Mouse (Mus musculus) WW6 (cell line): Measurements from ENCODE around the gene Mctp2.
"Not testable (repeated sequence)": the region's sequence is repeated elsewhere in the genome, so short reads cannot be mapped to it uniquely, and the experiment has no call there.

Source experiments
- DNase-seq: peaks from one replicate; pipeline ENCODE4 v3.0.0-alpha.2; 2013; ENCODE audit warnings: low read depth, low spot score

Gene Mctp2

DNA sequence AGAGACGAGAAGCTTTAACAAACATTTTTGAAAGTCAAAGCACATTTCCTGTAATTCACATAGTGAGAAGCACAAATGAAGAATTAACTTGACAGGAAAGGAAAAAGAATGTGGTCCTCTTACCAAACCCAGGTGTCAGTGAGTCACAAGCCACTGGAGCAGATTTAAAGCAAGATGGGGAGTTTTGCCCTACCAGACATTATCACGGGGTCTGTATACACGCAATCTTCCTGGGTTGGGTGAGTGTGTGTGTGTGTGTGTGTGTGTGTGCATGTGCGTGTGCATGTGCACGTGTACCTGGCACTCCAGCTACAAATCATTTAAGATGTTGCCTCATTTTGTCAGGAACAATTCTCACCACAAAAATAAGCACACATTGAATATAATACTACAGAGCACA is 30.9 kb downstream of the Mctp2 start:
- no peak for DNase-seq

DNA sequence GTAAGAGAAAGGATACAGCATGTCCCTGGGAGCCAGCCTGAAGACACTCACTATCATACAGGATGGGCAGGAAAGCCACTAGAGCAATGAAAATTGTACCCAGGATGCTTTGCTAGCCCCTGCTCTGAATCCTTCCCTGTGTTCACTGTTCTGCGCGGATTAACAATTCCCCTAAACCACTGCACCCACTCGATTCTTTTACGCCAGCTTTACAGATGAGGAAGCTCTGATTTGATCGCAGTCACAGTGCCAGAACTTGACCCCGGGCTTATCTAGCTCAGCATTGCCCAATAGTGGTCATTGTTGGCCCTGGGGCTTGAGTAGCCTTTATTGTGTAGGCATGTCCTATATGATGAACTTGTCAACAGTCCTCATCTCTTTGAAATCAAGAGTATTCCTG is 34.9 kb downstream of the Mctp2 start:
- DNase-seq: no peak

DNA sequence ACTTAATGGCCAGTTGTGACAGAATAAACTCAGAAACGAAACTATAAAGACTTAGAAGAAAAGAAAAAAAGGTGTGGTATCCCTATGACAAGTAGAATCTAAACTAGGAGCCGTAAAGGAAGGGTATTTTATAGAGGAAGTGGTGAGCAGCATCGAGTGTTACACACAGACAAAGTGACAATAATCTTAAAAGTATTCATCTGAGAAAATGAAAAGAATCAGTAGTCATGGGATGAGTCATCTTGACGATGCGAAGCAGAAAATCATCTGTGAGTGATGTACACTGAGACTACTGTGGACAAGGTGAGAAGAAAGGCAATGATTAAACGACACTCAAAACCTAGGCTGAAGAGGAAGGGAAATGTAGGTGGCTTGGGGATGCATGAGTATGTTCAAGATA is 36.4 kb downstream of the Mctp2 start:
- no peak for DNase-seq

DNA sequence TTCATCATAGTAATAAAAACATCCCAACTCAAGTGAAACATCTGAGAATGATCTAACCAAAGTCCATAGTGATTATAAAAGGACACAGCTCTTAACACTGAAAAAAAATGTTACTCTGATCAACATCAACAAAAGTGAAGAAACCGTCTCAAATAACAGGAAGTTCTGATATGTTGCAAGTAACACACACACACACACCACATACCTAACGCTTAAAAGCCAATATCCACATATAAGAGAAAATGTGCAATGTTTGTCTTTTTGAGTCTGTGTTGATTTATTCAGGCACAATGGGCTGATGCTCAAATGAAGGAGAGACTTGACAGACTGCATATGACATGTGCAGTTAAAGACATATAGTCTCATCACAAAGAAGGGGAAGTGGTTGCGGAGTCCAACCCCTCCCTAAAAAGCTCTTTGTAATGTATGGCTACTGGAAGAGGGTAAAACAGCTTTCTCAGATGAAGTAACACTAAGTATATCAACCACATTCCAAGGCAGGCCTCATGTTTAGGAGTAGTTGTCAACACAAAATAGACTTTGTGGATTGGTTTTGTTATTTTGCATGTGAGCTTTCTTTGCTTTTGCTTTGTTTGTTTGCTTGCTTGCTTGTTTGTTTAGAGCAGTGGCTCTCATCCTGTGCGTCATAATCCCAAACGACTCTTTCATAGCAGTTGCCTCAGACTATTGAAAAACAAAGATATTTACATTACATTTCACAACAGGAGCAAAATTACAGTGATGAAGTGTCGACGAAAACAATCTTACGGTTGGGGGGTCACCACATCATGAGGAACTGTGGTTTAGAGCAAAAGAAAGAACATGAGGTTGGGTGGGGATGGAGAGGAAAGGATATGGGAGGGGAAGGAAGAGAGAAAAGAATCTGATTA is 45.4 kb downstream of the Mctp2 start:
- DNase-seq: no peak

DNA sequence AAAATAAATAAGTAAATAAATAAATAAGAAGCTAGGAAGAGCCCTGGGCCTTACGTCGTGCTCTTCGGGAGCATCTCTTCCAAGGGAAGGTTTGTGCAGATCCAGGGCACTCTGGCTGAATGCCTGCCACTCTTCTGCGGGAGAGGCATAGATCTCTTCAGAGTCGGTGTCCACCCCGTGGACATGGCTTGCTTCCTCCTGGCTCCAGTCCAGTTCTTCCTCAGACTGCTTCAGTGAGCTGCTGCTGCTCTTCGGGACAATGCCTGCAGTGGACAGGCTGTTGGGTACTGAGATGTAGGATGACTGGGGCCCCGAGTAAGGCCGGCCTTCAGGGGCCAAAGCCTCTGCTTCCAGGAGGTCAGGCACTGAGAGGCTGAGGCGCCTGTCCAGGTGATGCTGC is 47.4 kb downstream of the Mctp2 start:
- DNase-seq: no peak

DNA sequence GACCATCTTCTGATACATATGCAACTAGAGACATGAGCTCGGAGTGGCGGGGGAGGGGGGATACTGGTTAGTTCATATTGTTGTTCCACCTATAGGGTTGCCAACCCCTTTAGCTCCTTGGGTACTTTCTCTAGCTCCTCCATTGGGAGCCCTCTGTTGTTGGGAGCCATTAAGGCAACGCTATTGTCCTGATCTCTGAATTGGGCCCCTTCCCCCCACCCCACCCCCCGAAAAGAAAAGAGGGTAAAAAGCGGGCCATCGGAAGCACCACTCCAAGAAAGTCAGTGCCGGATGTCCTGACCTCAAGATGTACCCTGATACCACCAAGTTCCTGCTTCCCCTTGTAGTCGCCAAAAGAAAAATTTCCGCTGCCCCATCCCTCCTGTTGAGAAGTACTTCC is 56.1 kb downstream of the Mctp2 start:
- not testable (repeated sequence) for DNase-seq

DNA sequence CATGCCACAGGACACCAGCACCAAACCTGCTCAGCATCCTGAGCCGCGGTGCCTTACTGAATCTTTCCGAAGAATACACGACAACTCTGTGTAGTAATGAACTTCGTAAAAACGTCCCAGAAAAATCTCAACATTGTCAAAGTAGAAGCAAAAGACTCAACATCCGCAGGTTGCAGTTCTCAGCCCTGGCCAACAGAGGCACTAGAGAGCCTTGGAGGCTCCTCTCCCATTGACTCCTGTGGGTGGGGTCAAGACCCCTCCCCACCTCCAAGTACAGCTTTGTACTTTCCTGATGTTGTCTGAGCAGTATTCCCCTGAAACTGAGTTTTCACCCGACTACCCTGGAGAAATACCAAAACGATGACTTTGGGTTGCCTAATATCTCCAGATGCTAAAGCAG is 65.1 kb downstream of the Mctp2 start:
- no peak for DNase-seq

DNA sequence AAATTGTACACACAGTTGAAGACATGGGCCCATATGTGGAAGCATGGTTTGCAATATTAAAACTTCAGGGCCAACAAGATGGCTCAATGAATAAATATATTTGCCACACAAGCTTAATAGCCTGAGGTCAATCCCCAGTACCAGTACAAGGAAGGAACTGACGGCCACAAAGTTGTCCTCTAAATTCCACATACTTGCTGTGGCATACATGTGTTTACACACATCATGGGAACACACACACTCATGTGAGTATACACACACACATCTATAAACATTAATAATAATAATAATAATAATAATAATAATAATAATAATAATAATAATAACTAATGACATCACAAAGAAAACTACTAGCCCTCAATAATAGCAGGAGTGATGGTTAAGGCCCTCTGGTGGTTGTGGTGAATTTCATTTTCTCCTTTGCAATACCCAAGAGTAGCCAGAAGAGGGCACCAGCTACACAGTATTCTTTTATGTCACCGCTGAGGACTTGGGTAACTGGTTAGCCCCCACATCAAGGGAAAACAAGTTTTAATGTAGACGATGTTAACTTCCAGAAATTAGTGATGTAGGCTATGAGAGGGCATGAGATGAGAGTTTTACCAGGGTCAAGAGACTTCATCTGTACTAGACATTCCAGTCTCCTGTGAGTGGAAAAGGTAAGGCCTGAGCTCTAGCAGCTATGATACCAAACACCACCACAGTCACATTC is 66.5 kb downstream of the Mctp2 start:
- DNase-seq: peak; percentile 14

DNA sequence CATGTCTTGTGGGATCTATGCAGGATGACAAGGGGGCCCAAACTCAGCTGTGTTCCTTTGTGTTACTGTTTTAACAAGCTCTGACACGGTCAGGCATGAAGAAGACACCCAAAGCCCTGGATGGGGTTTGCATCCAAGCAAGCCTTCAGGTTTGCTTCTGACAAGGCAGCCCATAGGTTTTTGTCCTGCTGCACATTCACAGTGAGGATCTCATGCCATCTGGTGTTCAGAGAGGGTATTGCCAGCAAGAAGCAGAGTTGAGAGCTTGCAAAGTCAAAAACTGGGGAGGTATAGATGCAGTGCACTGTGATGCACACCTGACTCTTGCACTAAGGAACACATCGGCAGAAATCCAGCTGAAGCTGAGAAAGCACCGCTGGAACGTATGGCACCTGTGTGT is 67.8 kb downstream of the Mctp2 start:
- DNase-seq: peak; percentile 34

DNA sequence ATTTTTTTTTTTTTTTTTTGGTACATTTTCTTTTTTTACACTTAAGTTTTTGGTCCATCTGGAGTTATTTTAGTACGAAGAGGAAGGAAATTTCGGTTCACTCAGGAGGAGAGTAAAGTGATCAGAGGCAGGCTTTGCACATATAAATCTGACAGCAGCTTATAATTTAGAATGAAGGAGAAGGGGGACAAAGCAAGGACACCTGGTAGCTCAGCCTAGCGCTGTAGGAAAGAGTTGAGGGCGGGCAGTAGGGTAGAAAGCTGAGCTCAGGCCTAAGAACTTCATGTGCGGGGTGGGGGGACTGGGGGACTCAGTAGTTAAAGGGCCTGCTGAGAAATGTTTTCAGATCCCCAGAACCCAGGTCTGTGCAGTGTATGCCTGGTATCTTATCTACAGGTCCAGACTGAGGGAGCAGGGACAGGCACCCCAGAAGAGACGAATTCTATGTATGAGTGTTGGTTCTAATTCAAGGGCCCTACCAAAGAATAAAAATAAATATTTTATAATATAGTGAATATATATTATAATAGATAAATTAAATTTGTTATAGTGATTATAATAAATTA is 71.9 kb downstream of the Mctp2 start:
- DNase-seq: no peak

DNA sequence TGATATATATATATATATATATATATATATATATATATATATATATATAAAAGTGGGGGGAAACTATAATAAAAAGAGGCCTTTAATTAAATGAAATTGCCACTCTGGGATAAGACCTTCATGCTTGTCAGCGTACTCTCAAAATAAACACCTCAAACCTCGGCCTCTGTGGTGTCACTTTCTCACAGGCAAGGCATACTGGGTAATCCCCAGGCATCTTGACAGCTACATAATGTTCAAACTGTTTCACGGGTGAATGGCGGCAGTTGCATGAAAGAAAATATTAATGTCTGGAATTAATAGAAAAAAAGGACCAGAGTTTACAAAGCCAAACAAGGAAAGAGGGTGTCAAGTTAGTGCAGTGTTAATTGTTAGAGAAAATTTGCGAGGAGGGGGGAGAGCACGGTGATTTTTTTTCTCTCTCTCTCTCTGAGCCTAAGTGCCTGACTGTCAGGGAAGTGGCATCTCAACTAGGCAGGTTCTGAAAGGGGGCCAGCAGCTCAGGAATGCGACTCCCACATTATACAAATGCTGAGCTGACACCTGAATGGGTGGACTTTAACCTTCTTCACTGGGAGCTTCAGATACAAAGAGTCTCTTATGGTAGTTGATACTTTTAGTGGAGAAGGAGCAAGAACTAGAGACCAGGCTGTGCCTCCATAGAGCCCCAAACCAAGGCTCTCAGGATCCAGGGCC is 75.1 kb downstream of the Mctp2 start:
- DNase-seq: no peak

DNA sequence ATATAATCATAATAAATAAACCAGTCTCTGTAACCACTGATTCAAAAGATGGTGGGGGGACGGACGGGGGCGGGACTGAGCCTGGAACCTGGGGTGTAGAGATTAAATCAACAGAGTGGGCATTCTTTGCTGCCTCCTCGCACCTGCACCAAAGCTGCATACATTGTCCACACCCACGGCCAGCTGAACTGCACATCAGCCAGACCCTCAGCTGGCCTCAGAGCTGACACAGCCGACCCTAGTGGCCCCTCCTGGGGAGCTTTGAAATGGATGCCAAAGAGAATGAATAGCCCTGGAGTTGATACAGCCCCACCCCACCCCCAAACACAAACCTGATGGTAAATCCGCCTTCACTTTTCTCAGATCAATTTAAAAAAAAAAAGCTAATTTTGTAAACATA is 76.5 kb downstream of the Mctp2 start:
- no peak for DNase-seq

DNA sequence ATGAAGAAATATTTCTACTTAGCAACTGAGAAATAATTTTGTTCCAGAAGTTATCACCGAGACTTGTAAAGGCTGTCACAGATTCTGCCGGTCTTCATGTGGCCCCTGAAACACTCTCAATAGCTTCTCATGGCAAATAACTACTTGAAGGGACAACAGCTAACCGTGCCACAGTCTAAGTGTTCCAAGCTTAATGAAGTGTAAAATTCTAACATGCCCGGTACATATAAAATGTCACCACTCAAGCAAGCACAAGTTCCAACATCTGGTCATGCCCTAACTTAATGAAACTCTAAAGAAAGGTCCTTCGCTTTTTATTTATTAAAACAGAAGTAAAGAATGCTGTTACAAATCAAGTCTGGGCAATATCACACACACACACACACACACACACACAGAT is 82.8 kb downstream of the Mctp2 start:
- no peak for DNase-seq

DNA sequence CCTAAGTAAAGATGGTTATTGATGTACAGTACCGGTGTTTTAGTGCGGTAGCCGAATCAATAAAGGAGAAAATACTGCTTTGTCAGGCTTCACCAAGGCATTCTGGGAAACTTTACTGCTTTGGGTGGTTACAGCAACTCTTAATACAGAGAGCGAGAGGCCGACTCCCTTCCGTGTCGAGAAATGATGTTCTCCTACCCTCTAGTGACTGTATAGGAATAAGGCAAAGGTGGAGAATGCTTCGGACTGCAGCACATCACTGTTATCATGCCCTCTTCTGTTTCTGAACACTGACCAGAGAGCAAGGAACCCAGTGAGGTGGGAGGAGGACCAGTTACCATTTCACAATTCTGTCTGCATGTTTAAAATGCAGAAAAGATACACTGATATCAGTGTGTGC is 83.9 kb downstream of the Mctp2 start:
- no peak for DNase-seq

DNA sequence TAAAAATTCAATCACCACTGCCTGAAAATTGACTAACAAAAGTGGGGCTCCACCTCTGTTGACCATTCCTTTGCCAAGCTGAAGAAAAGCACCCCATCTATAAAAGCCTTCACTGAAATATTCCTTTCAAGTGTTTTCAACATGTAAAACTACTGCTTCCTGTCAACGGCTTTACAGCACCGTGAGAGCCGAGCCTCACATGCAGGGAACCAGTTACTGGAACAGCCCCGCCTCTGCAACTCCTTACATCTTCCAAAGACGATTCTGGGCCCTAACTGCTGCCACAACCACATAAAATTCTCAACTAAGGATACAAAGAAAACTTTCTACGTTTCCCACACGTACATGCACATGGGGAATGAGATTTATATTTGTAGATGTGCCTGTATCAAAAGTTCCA is 88.4 kb downstream of the Mctp2 start:
- DNase-seq: no peak

DNA sequence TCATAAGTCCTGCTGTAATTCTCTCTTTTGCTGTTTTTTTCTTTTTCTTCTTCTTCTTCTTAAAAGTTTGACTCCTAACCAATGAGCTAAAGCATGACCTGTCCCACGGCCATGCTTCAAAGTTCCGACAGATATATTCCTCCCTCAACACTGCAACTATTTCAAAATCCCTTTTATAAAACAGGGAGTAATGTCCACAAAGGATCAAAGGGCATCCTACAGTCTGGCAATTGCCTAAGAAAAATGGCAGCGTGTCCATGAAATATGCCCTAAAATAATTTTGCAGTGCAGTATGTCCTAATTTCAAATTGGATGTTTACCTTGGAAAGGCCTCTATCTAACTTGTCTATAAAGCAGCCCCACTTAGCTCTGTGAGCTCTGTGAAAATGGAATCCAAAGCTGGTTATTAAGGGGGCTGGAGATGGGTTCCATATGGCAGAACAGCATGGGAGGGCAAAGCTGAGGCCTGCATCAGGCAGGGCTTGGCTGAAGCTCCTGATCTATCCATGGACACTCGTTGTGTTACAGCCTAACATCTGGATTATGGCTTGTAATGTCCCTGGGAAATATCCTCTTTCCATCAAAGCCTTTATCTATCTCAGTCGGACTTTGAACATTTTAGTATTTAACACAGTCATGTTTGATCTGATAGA is 90.7 kb downstream of the Mctp2 start:
- DNase-seq: no peak

DNA sequence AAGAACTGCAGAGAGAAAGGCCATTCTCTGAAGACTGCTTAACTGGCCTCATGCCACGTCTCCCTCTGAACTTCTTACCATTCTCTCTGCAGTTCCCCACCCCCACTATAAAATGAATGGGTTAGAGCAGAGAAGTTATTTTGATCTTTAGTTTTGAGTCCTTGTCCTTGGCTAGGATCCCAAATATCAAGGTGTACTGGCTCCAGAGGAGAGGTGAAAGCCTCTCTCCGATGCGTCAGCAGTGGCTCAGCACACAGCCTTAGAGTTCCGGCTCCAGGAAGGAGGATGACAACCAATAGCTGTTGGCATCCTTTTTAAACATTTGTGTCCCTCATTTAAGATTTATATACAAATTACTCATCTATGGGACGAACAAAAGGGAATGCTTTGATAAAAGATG is 96.2 kb downstream of the Mctp2 start:
- DNase-seq: no peak

DNA sequence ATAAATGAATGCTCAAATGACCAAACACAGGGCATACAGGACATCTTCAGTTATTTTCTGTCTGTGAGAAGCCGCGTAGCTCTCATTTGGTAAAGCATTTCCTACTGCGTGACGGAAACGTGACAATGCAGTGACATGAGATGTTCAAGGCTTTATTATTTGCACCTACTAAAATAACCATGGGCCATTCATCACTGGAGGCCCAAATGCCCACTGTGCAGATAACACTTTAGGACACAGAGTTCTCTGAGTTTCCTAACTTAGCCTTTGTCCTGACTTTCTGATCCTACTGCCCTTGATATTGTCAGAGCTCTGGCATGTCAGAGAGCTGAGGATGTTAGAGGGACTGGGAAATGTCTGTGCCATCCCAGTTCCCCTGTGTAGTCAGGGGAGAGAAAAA is 97.1 kb downstream of the Mctp2 start:
- no peak for DNase-seq

DNA sequence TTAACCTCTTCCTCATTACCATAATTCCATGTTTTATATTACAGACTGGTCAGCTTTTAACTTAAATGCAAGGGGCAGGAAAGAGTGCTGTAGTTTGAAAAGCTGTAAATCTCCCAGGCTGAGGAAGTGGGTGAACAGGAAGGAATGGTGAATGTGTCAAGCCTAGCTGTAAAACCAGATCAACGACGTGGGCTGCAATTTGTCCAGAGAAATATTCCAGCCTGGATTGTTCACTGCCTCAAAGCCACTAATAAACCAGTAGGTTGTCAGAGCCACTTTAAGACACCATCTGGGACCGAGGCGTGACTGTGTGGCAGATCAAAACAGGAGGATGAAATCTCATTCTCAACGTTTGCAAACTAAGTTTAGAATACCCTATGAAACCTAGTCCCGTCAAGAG is 99.6 kb downstream of the Mctp2 start:
- no peak for DNase-seq

DNA sequence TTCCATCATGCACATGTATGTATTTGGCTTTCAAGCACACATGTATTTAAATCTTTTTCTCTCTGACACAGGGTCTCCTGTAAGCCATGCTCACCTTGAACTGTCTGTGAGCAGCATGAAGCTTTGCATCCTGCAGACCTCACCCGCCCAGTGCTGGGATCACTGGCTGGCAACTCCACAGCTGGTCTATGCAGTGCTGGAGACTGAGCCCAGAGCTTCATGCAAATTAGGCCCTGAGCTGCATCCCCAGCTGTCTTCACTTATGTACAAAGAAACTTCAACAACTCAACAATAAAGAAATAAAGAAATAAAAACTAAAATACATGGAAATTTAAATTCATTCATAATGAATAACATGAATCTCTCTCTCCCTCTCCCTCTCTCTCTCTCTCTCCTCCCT is 110.7 kb downstream of the Mctp2 start:
- no peak for DNase-seq

DNA sequence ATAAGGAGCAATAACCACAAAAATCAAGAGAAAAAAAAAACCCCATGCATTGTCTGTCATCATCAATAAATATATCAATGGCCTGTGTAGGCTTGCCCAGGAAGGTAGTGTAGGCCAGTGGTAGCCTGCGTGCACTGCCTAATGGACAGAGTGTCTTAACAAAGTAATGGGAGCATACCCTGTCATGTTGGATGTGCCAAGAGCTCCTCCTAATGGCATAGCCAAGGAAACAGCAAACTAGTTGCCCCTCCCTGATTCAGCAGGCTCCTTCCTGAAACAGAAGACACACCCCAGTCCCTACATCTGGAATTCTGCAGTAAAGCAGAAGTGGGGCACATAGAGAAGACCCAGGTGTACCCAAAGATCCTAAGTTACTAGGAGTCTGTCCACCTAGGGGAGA is 113.1 kb downstream of the Mctp2 start:
- DNase-seq: no peak

DNA sequence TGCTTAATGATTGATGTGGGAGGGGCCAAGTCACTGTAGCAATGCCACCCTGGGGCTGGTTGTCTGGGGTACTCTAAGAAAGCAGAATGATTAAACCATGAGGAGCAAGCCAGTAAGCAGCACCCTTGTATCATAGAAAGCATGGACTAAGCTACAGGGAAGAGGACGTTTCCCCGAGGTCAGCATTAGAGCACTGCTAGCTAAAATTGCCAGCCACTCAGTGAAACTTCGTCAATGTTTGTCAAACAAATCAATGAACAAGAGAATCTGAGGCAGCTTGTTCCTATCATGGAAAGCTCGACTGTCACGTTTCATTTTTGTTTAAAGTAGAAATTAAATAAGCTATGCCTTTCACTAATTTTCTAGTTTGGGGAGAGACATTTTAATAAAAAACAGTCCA is 124.8 kb downstream of the Mctp2 start:
- no peak for DNase-seq
